Mouse (Mus musculus) lung, embryonic 15.5 days (tissue): ENCODE measurements at regions not wholly inside any gene's neighbourhood (a gene's known extent, or its start where the extent isn't known, plus 50 kb on each side); places are given as distances from the start of the nearest gene placed in this dataset.

ENCODE experiments used
- ATAC-seq: fragments of 200-750 bp; cut with Nextera tagmentation; 2 replicates; pipeline ENCODE4 v1.8.0; 2017; ENCODE audit warnings: moderate number of reproducible peaks, borderline replicate concordance; ENCODE audit not compliant: low FRiP score, low TSS enrichment; ENCODE audit errors: extremely low read depth
- H3K27ac ChIP-seq: fragments of 300-500 bp; sonication (generic); 2 replicates; pipeline ENCODE4 v1.5.1; 2015; ENCODE audit warnings: moderate library complexity, mild to moderate bottlenecking, inconsistent platforms
- H3K27me3 ChIP-seq: fragments of 300-500 bp; sonication (generic); 2 replicates; pipeline ENCODE4 v1.6.1; 2015; ENCODE audit warnings: inconsistent platforms
- H3K36me3 ChIP-seq: fragments of 300-500 bp; sonication (generic); 2 replicates; pipeline ENCODE4 v1.6.1; 2015; ENCODE audit warnings: inconsistent platforms
- H3K4me1 ChIP-seq: fragments of 300-500 bp; sonication (generic); 2 replicates; pipeline ENCODE4 v1.6.1; 2015; ENCODE audit warnings: inconsistent platforms
- H3K4me2 ChIP-seq: fragments of 300-500 bp; sonication (generic); 2 replicates; pipeline ENCODE4 v1.6.1; 2015; ENCODE audit warnings: inconsistent platforms, mild to moderate bottlenecking, moderate library complexity
- H3K4me3 ChIP-seq: fragments of 300-500 bp; sonication (generic); 2 replicates; pipeline ENCODE4 v1.5.1; 2015; ENCODE audit warnings: mild to moderate bottlenecking, inconsistent platforms
- H3K9ac ChIP-seq: fragments of 300-500 bp; sonication (generic); 2 replicates; pipeline ENCODE4 v1.6.1; 2015; ENCODE audit warnings: inconsistent platforms
- H3K9me3 ChIP-seq: fragments of 300-500 bp; sonication (generic); 2 replicates; pipeline ENCODE4 v1.6.1; 2016; ENCODE audit warnings: inconsistent platforms
- WGBS: fragments of 180-500 bp; shearing (Covaris S2); methylation state at CpG from one replicate; pipeline ENCODE4 v1.1.7; 2015; 5-methylcytosine and 5-hydroxymethylcytosine counted together

- no peak overlapping the region for H3K27ac ChIP-seq
- no peaks in the 10 kb centered on the region for H3K9me3 ChIP-seq
- H3K4me2 ChIP-seq, result no peak overlapping the region
- no peak overlapping the region for H3K9ac ChIP-seq
- no peaks in the 10 kb centered on the region for H3K36me3 ChIP-seq
- 0 out of 2 replicates have a peak, but pooled peaks cover 3% of the 10 kb centered on the region for H3K4me1 ChIP-seq
- no peaks in the 10 kb centered on the region for H3K27me3 ChIP-seq
- no peak for ATAC-seq
- 44% methylated on average over 15 of the region's 15 CpGs for WGBS
- no peak overlapping the region for H3K4me3 ChIP-seq
These were observed 209.8 kb downstream of the Hs3st3b1 start for GRCm38 (mm10) chr11:63712053-63712864.

GRCm38 (mm10) chr11:63722261-63722660, 199.8 kb downstream of the Hs3st3b1 start:
- Histone ChIP-seq H3K9me3 (no peaks in the 10 kb centered on the region), H3K27ac (no peak overlapping the region), H3K4me2 (no peak overlapping the region), H3K4me3 (no peak overlapping the region), H3K4me1 (no peaks in the 10 kb centered on the region), H3K36me3 (no peaks in the 10 kb centered on the region), H3K27me3 (no peaks in the 10 kb centered on the region), H3K9ac (no peak overlapping the region)
- ATAC-seq, result no peak
- 86% methylated on average over 5 of the region's 5 CpGs for WGBS

GRCm38 (mm10) chr11:63730880-63731279, 191.2 kb downstream of the Hs3st3b1 start:
- Histone ChIP-seq H3K27me3 (no peaks in the 10 kb centered on the region), H3K4me1 (0 out of 2 replicates have a peak, but pooled peaks cover 2% of the 10 kb centered on the region), H3K27ac (no peak overlapping the region), H3K4me2 (no peak overlapping the region), H3K9me3 (no peaks in the 10 kb centered on the region), H3K4me3 (no peak overlapping the region), H3K9ac (no peak overlapping the region), H3K36me3 (no peaks in the 10 kb centered on the region)
- ATAC-seq, result 0 out of 2 replicates have a peak, but pooled peaks have one; percentile 23
- WGBS, result 44% methylated on average over 9 of the region's 9 CpGs

- Histone ChIP-seq H3K4me3 (no peak overlapping the region), H3K4me2 (no peak overlapping the region), H3K4me1 (peaks cover 6% of the 10 kb centered on the region; the same call in 1 of the 2 replicates), H3K27ac (no peak overlapping the region), H3K36me3 (no peaks in the 10 kb centered on the region), H3K9ac (no peak overlapping the region), H3K27me3 (peaks cover 5% of the 10 kb centered on the region; the same call in 1 of the 2 replicates), H3K9me3 (no peaks in the 10 kb centered on the region)
- no peak for ATAC-seq
- 68% methylated on average over 5 of the region's 5 CpGs for WGBS
These were observed 168.8 kb downstream of the Hs3st3b1 start for GRCm38 (mm10) chr11:63753260-63753659.

- ATAC-seq, result no peak
- Histone ChIP-seq H3K36me3 (no peaks in the 10 kb centered on the region), H3K4me1 (peaks cover 10% of the 10 kb centered on the region; the same call in 1 of the 2 replicates), H3K4me2 (no peak overlapping the region), H3K4me3 (no peak overlapping the region), H3K9ac (no peak overlapping the region), H3K27ac (no peak overlapping the region), H3K9me3 (no peaks in the 10 kb centered on the region), H3K27me3 (peaks cover 10% of the 10 kb centered on the region)
- WGBS, result 64% methylated on average over 3 of the region's 3 CpGs
These were observed 167.3 kb downstream of the Hs3st3b1 start for GRCm38 (mm10) chr11:63754826-63755225.

GRCm38 (mm10) chr11:63758313-63758712, 163.8 kb downstream of the Hs3st3b1 start:
- peaks cover 8% of the 10 kb centered on the region; the same call in 1 of the 2 replicates for H3K4me1 ChIP-seq
- 51% methylated on average over 3 of the region's 3 CpGs for WGBS
- H3K4me2 ChIP-seq, result no peak overlapping the region
- no peaks in the 10 kb centered on the region for H3K36me3 ChIP-seq
- no peak overlapping the region for H3K9ac ChIP-seq
- no peaks in the 10 kb centered on the region for H3K9me3 ChIP-seq
- H3K4me3 ChIP-seq, result no peak overlapping the region
- peaks cover 26% of the 10 kb centered on the region for H3K27me3 ChIP-seq
- H3K27ac ChIP-seq, result no peak overlapping the region
- 0 out of 2 replicates have a peak, but pooled peaks have one; percentile 65 for ATAC-seq

- Histone ChIP-seq H3K4me1 (peaks cover 8% of the 10 kb centered on the region; the same call in 1 of the 2 replicates), H3K9me3 (no peaks in the 10 kb centered on the region), H3K9ac (no peak overlapping the region), H3K4me3 (no peak overlapping the region), H3K36me3 (no peaks in the 10 kb centered on the region), H3K27ac (no peak overlapping the region), H3K4me2 (no peak overlapping the region), H3K27me3 (peaks cover 42% of the 10 kb centered on the region)
- 77% methylated on average over 6 of the region's 6 CpGs for WGBS
- ATAC-seq, result no peak
These were observed 160.5 kb downstream of the Hs3st3b1 start for GRCm38 (mm10) chr11:63761561-63761960.

GRCm38 (mm10) chr11:63767631-63768250, 154.3 kb downstream of the Hs3st3b1 start:
- Histone ChIP-seq H3K36me3 (no peaks in the 10 kb centered on the region), H3K9me3 (no peaks in the 10 kb centered on the region), H3K4me2 (no peak overlapping the region), H3K27me3 (peaks cover 38% of the 10 kb centered on the region), H3K27ac (no peak overlapping the region), H3K9ac (no peak overlapping the region), H3K4me3 (no peak overlapping the region), H3K4me1 (peaks cover 9% of the 10 kb centered on the region; the same call in 1 of the 2 replicates)
- 15% methylated on average over 10 of the region's 10 CpGs for whole genome bisulfite sequencing
- ATAC-seq, result peak; percentile 79; the same call in 1 of the 2 replicates

- Histone ChIP-seq H3K4me3 (no peak overlapping the region), H3K27me3 (peaks cover 34% of the 10 kb centered on the region), H3K36me3 (no peaks in the 10 kb centered on the region), H3K27ac (no peak overlapping the region), H3K9ac (no peak overlapping the region), H3K4me1 (peaks cover 9% of the 10 kb centered on the region; the same call in 1 of the 2 replicates), H3K4me2 (no peak overlapping the region), H3K9me3 (no peaks in the 10 kb centered on the region)
- no peak for ATAC-seq
- WGBS, result 91% methylated on average over 2 of the region's 2 CpGs
These were observed 152.4 kb downstream of the Hs3st3b1 start for GRCm38 (mm10) chr11:63769738-63770137.

- Histone ChIP-seq H3K9me3 (no peaks in the 10 kb centered on the region), H3K4me2 (no peak overlapping the region), H3K27me3 (peaks cover 27% of the 10 kb centered on the region), H3K36me3 (no peaks in the 10 kb centered on the region), H3K4me3 (no peak overlapping the region), H3K4me1 (no peaks in the 10 kb centered on the region), H3K9ac (no peak overlapping the region), H3K27ac (no peak overlapping the region)
- no peak for ATAC-seq
- 42% methylated on average over 6 of the region's 6 CpGs for WGBS
These were observed 146.7 kb downstream of the Hs3st3b1 start for GRCm38 (mm10) chr11:63775382-63775781.

- Histone ChIP-seq H3K9me3 (no peaks in the 10 kb centered on the region), H3K4me3 (no peak overlapping the region), H3K4me2 (no peak overlapping the region), H3K36me3 (no peaks in the 10 kb centered on the region), H3K27me3 (peaks cover 15% of the 10 kb centered on the region), H3K27ac (no peak overlapping the region), H3K9ac (no peak overlapping the region), H3K4me1 (no peaks in the 10 kb centered on the region)
- no peak for ATAC-seq
- WGBS, result 66% methylated on average over 6 of the region's 6 CpGs
These were observed 142.7 kb downstream of the Hs3st3b1 start for GRCm38 (mm10) chr11:63779371-63779770.
